Mouse (Mus musculus): Measurements from ENCODE around the gene Tmem190.
A peak's percentile ranks its signal among the peaks of the same experiment; 100 is the strongest.
"Not testable (repeated sequence)": the region's sequence is repeated elsewhere in the genome, so short reads cannot be mapped to it uniquely, and the experiment has no call there.

Gene Tmem190

GRCm38 (mm10) chr7:4812303-4813104 lies 29.8 kb downstream of the Tmem190 start, which contains the start of gene Ube2s:
TSS of gene Ube2s (minus strand) at chr7:4812590.
- peak; percentile 99 for DNase-seq (ENCODE audit: extremely low read depth, low read depth, low spot score)

- no peak for DNase-seq (ENCODE audit: extremely low read depth, low read depth, low spot score)
Observed at GRCm38 (mm10) chr7:4813105-4813791, 30.5 kb downstream of the Tmem190 start.

GRCm38 (mm10) chr7:4816559-4816958 lies 33.8 kb downstream of the Tmem190 start:
- no peak for DNase-seq (ENCODE audit: extremely low read depth, low read depth, low spot score)

- DNase-seq (ENCODE audit: extremely low read depth, low read depth, low spot score): not testable (repeated sequence)
Observed at GRCm38 (mm10) chr7:4820925-4821324, 38.2 kb downstream of the Tmem190 start.

- no peak for DNase-seq (ENCODE audit: extremely low read depth, low read depth, low spot score)
Observed at GRCm38 (mm10) chr7:4821690-4822089, 39.0 kb downstream of the Tmem190 start.

GRCm38 (mm10) chr7:4822162-4822907 lies 39.6 kb downstream of the Tmem190 start:
- no peak for DNase-seq (ENCODE audit: extremely low read depth, low read depth, low spot score)

- no peak for DNase-seq (ENCODE audit: extremely low read depth, low read depth, low spot score)
Observed at GRCm38 (mm10) chr7:4825365-4825764, 42.6 kb downstream of the Tmem190 start.

- no peak for DNase-seq (ENCODE audit: extremely low read depth, low read depth, low spot score)
Observed at GRCm38 (mm10) chr7:4830476-4830875, 47.7 kb downstream of the Tmem190 start.

Data from fat pad, adult 2 months (tissue).